Mouse (Mus musculus) frontal cortex, postnatal 25 days (tissue): ENCODE results near the gene Cyp46a1.

Source experiments
- DNase-seq, 2 experiments: peaks; one replicate each; pipeline ENCODE4 v3.0.0; 2022; ENCODE audit warnings: low spot score in 2 of 2

Cyp46a1 gene

GRCm38 (mm10) chr12:108333895-108334445, at the start of gene Cyp46a1:
Gene Cyp46a1 (plus strand): TSS chr12:108334381.
- peak; percentile 99 to 100 for DNase-seq

- no peak for DNase-seq
These were observed 49.5 kb upstream of the Cyp46a1 start for GRCm38 (mm10) chr12:108284455-108285224.

- DNase-seq, result no peak
These were observed 48.8 kb upstream of the Cyp46a1 start for GRCm38 (mm10) chr12:108285225-108286011.

- DNase-seq, result no peak
These were observed 47.8 kb upstream of the Cyp46a1 start for GRCm38 (mm10) chr12:108286381-108286780.

- DNase-seq, result no peak
These were observed 47.2 kb upstream of the Cyp46a1 start for GRCm38 (mm10) chr12:108287011-108287410.

GRCm38 (mm10) chr12:108288127-108288880, 45.9 kb upstream of the Cyp46a1 start:
- DNase-seq, result no peak

GRCm38 (mm10) chr12:108292419-108292818, 41.8 kb upstream of the Cyp46a1 start:
- no peak for DNase-seq

- peak; percentile 58 to 65 for DNase-seq
These were observed 41.2 kb upstream of the Cyp46a1 start for GRCm38 (mm10) chr12:108292957-108293356.

- DNase-seq, result no peak
These were observed 39.6 kb upstream of the Cyp46a1 start for GRCm38 (mm10) chr12:108294620-108295019.

GRCm38 (mm10) chr12:108297033-108297432, 37.1 kb upstream of the Cyp46a1 start:
- no peak for DNase-seq

- no peak for DNase-seq
These were observed 33.2 kb upstream of the Cyp46a1 start for GRCm38 (mm10) chr12:108301006-108301405.

GRCm38 (mm10) chr12:108303778-108304365, 30.3 kb upstream of the Cyp46a1 start:
- no peak for DNase-seq

- no peak for DNase-seq
These were observed 29.0 kb upstream of the Cyp46a1 start for GRCm38 (mm10) chr12:108305172-108305571.

GRCm38 (mm10) chr12:108305812-108306794, 28.1 kb upstream of the Cyp46a1 start, which contains the start of gene Hhipl1:
Gene Hhipl1 (plus strand): TSS chr12:108306270.
- no peak for DNase-seq

- DNase-seq, result peak in 1 of 2 experiments; percentile 50
These were observed 26.6 kb upstream of the Cyp46a1 start for GRCm38 (mm10) chr12:108307553-108307952.

GRCm38 (mm10) chr12:108308363-108308856, 25.8 kb upstream of the Cyp46a1 start:
- no peak for DNase-seq

- DNase-seq, result no peak
These were observed 24.9 kb upstream of the Cyp46a1 start for GRCm38 (mm10) chr12:108309116-108309794.

- no peak for DNase-seq
These were observed 24.1 kb upstream of the Cyp46a1 start for GRCm38 (mm10) chr12:108310041-108310440.

- DNase-seq, result no peak
These were observed 23.6 kb upstream of the Cyp46a1 start for GRCm38 (mm10) chr12:108310456-108311027.
